Mouse (Mus musculus): ENCODE results near the gene Fam129b. TPM values are rescaled to one million over a fixed set of nuclear protein-coding genes. Genes with fewer than 3 reads are reported as not detected.

Gene Fam129b
- total RNA-seq, 1 experiment: 90.0 TPM

DNA sequence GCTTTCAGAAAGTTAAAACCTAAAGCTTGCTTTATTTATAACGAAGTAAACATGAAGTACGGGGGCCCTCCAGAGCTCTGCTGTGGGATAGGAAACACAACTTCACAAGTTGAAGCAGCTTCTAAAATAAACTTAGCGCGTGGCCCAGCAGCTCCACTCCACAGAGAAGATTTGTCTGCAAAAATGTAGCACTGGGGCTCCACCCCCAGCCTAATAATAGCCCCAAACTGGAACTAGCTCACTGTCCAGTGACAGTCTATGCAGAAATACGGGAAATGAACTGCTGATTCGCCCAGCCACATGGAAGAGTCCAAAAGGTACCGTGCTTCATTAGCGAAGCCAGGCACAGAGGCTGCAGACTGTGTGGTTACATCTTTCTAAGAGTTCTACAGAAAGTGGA lies 93.4 kb downstream of the Fam129b start:
- H3K4me1 ChIP-seq (ENCODE audit: control insufficient read depth in 2 of 2, insufficient read depth in 2 of 2, low read length in 2 of 2, poor library complexity in 1 of 2): peaks cover 0 to 2% of the 10 kb centered on the region in 2 experiments; a peak in 2 of 4 replicates
- H3K9ac ChIP-seq (ENCODE audit: insufficient read depth, low read depth, low read length, poor library complexity, severe bottlenecking): no peak overlapping the region
- TF ChIP-seq MAFK (IDR thresholded peaks at IDR 0.05; ENCODE audit: insufficient read depth, low read depth, low read length) (no peak), CHD2 (IDR thresholded peaks at IDR 0.05; ENCODE audit: low read depth, low read length) (no peak), HCFC1 (IDR thresholded peaks at IDR 0.05; ENCODE audit: borderline replicate concordance, insufficient read depth, low read length) (no peak), ZC3H11A (IDR thresholded peaks at IDR 0.05; ENCODE audit: borderline replicate concordance, low read depth, low read length) (no peak), ZNF384 (IDR thresholded peaks at IDR 0.05; ENCODE audit: low read depth, low read length) (no peak)
- no peak for DNase-seq (ENCODE audit: low read depth, low spot score)
- no peak overlapping the region for H3K4me3 ChIP-seq (ENCODE audit: insufficient read depth in 1 of 2, low read depth in 1 of 2, low read length in 2 of 2, poor library complexity in 1 of 2, severe bottlenecking in 1 of 2)
- in situ Hi-C loops (cut with MboI; ENCODE audit: low sequenced_read_pairs in 2 of 2, unreplicated experiment in 2 of 2): no loop called here
- H3K27ac ChIP-seq (ENCODE audit: insufficient read depth, low read depth, low read length, poor library complexity, severe bottlenecking): no peak overlapping the region
- H3K36me3 ChIP-seq (ENCODE audit: control insufficient read depth, insufficient read depth, low read length, poor library complexity, severe bottlenecking): peaks cover 19% of the 10 kb centered on the region
- H3K9me3 ChIP-seq (ENCODE audit: control insufficient read depth, insufficient read depth, low read depth, low read length): no peaks in the 10 kb centered on the region

DNA sequence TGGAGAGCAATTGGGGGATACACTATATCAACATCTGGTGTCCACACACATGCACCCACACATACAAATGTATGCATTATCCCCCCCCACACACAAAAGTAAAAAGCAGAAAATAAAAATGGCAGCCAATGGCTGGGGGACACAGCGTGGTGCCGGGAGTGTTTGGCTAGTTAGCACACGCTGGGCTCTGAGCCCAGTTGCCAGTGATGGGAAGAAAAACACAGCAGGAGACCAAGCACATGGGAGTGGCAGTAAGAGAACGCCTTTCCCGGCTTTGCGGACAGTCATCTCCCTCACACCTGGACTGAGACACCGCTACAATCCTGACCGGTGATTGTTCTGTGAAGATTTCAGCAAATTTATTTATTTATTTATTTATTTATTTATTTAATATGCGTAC lies 95.3 kb downstream of the Fam129b start:
- no peak for DNase-seq (ENCODE audit: low read depth, low spot score)
- H3K36me3 ChIP-seq (ENCODE audit: control insufficient read depth, insufficient read depth, low read length, poor library complexity, severe bottlenecking): peaks cover 23% of the 10 kb centered on the region; the same call in 1 of the 2 replicates
- no peak overlapping the region for H3K9ac ChIP-seq (ENCODE audit: insufficient read depth, low read depth, low read length, poor library complexity, severe bottlenecking)
- no peak overlapping the region for H3K27ac ChIP-seq (ENCODE audit: insufficient read depth, low read depth, low read length, poor library complexity, severe bottlenecking)
- in situ Hi-C loops (cut with MboI; ENCODE audit: low sequenced_read_pairs in 2 of 2, unreplicated experiment in 2 of 2): no loop called here
- H3K4me3 ChIP-seq (ENCODE audit: insufficient read depth in 1 of 2, low read depth in 1 of 2, low read length in 2 of 2, poor library complexity in 1 of 2, severe bottlenecking in 1 of 2): no peak overlapping the region
- peaks cover 0 to 2% of the 10 kb centered on the region in 2 experiments; a peak in 2 of 4 replicates for H3K4me1 ChIP-seq (ENCODE audit: control insufficient read depth in 2 of 2, insufficient read depth in 2 of 2, low read length in 2 of 2, poor library complexity in 1 of 2)
- H3K9me3 ChIP-seq (ENCODE audit: control insufficient read depth, insufficient read depth, low read depth, low read length): no peaks in the 10 kb centered on the region
- TF ChIP-seq HCFC1 (IDR thresholded peaks at IDR 0.05; ENCODE audit: borderline replicate concordance, insufficient read depth, low read length) (no peak), MAFK (IDR thresholded peaks at IDR 0.05; ENCODE audit: insufficient read depth, low read depth, low read length) (no peak), ZNF384 (IDR thresholded peaks at IDR 0.05; ENCODE audit: low read depth, low read length) (no peak), CHD2 (IDR thresholded peaks at IDR 0.05; ENCODE audit: low read depth, low read length) (no peak), ZC3H11A (IDR thresholded peaks at IDR 0.05; ENCODE audit: borderline replicate concordance, low read depth, low read length) (no peak)

DNA sequence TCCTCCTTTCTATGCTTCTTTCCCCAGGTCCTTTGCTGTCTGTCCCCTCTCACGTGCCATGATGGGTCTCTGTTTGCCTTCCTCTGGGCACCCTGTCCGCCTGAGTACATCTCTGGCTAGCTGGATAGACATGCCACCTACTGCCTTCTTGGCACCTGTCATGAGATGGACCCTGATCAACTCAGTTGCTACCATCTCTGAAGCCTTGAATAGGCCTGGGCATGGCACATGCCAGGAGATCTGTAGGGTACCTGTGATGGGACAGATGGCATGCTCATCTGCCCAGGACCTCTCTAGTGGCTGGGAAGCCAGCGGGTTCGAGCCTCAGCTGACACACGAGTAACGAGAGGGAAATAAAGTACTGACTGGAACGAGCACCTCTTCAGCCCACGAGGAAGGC lies 98.3 kb downstream of the Fam129b start:
- Histone ChIP-seq H3K9me3 (ENCODE audit: control insufficient read depth, insufficient read depth, low read depth, low read length) (no peaks in the 10 kb centered on the region), H3K4me1 (ENCODE audit: control insufficient read depth in 2 of 2, insufficient read depth in 2 of 2, low read length in 2 of 2, poor library complexity in 1 of 2) (no peaks in the 10 kb centered on the region; a peak in 1 of 4 replicates), H3K36me3 (ENCODE audit: control insufficient read depth, insufficient read depth, low read length, poor library complexity, severe bottlenecking) (peaks cover 27% of the 10 kb centered on the region; the same call in 1 of the 2 replicates), H3K9ac (ENCODE audit: insufficient read depth, low read depth, low read length, poor library complexity, severe bottlenecking) (no peak overlapping the region), H3K27ac (ENCODE audit: insufficient read depth, low read depth, low read length, poor library complexity, severe bottlenecking) (no peak overlapping the region), H3K4me3 (ENCODE audit: insufficient read depth in 1 of 2, low read depth in 1 of 2, low read length in 2 of 2, poor library complexity in 1 of 2, severe bottlenecking in 1 of 2) (no peak overlapping the region)
- DNase-seq (ENCODE audit: low read depth, low spot score): no peak
- TF ChIP-seq ZC3H11A (IDR thresholded peaks at IDR 0.05; ENCODE audit: borderline replicate concordance, low read depth, low read length) (no peak), ZNF384 (IDR thresholded peaks at IDR 0.05; ENCODE audit: low read depth, low read length) (no peak), MAFK (IDR thresholded peaks at IDR 0.05; ENCODE audit: insufficient read depth, low read depth, low read length) (no peak), HCFC1 (IDR thresholded peaks at IDR 0.05; ENCODE audit: borderline replicate concordance, insufficient read depth, low read length) (no peak), CHD2 (IDR thresholded peaks at IDR 0.05; ENCODE audit: low read depth, low read length) (no peak)
- in situ Hi-C loops (cut with MboI; ENCODE audit: low sequenced_read_pairs in 2 of 2, unreplicated experiment in 2 of 2): no loop called here

Other genes starting within 250 kb of the Fam129b start
- 18.3 and 36.8 TPM in 2 replicates for gene Eng, start 229.5 kb upstream of the Fam129b start, total RNA-seq (2012; rRNA removed)
- 61.2 and 84.6 TPM in 2 replicates for gene Fpgs, start 172.0 kb upstream of the Fam129b start, total RNA-seq (2012; rRNA removed)
- gene Cdk9, start 163.0 kb upstream of the Fam129b start, total RNA-seq (2012; rRNA removed): 68.0 and 72.4 TPM in 2 replicates
- gene Sh2d3c, start 155.1 kb upstream of the Fam129b start, total RNA-seq (2012; rRNA removed): 1.7 and 1.8 TPM in 2 replicates
- not detected in 2 replicates for gene 6330409D20Rik, start 135.1 kb upstream of the Fam129b start, total RNA-seq (2012; rRNA removed)
- gene Tor2a, start 118.9 kb upstream of the Fam129b start, total RNA-seq (2012; rRNA removed): 75.9 and 124 TPM in 2 replicates
- 0.94 and 2.2 TPM in 2 replicates for gene Ttc16, start 100.5 kb upstream of the Fam129b start, total RNA-seq (2012; rRNA removed)
- 14.9 and 20.9 TPM in 2 replicates for gene Ptrh1, start 100.3 kb upstream of the Fam129b start, total RNA-seq (2012; rRNA removed)
- 0.32 TPM in 1 of 2 replicates, not detected in the other for gene Cfap157, start 91.7 kb upstream of the Fam129b start, total RNA-seq (2012; rRNA removed)
- gene Stxbp1, start 28.9 kb upstream of the Fam129b start, total RNA-seq (2012; rRNA removed): 4.0 and 6.6 TPM in 2 replicates
- gene Rpl12, start 85.4 kb downstream of the Fam129b start, total RNA-seq (2012; rRNA removed): 2,117 and 2,535 TPM in 2 replicates
- 16.7 and 27.7 TPM in 2 replicates for gene Lrsam1, start 85.5 kb downstream of the Fam129b start, total RNA-seq (2012; rRNA removed)
- 25.7 and 77.9 TPM in 2 replicates for gene Slc2a8, start 106.0 kb downstream of the Fam129b start, total RNA-seq (2012; rRNA removed)